Mouse (Mus musculus): Measurements from ENCODE around the gene Tmem125. TPM values are rescaled to one million over a fixed set of nuclear protein-coding genes. Genes with fewer than 3 reads are reported as not detected.

The Tmem125 gene
- not detected for total RNA-seq (2023)

DNA sequence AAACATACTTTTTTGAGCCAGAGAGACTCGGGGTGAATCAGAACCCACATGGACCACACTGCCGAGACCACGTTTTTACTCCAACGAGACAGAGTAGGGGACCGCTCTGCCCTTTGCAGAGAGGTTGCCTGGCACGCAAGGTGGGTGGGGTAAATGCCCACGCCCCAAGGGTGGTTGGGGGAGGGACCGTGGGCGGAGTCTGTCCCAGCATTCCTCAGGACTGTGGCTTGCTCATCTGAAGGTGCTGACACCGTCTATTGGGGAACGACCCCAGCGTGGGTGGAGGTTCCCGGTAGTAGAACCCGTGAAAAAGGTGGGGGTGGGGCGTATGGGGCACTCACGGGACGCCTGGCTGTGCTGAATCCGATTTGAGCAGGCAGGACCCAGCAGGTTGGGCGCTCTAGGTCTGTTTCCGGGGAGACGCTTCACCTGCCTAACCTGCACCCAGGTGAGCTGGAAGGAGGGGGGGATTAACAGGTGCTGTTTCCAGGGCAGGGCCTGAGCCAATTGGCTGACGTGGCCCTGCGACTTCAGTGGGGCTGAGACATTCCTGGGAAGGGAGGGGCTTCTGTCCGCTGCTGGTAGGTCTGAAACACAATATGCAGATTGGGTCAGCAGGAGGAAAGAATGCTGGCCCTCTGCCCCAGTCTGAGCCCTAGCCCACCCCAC is at the start of gene Tmem125:
Gene Tmem125 (minus strand): TSS at position 453 of the 669 bp plus-strand sequence.

DNA sequence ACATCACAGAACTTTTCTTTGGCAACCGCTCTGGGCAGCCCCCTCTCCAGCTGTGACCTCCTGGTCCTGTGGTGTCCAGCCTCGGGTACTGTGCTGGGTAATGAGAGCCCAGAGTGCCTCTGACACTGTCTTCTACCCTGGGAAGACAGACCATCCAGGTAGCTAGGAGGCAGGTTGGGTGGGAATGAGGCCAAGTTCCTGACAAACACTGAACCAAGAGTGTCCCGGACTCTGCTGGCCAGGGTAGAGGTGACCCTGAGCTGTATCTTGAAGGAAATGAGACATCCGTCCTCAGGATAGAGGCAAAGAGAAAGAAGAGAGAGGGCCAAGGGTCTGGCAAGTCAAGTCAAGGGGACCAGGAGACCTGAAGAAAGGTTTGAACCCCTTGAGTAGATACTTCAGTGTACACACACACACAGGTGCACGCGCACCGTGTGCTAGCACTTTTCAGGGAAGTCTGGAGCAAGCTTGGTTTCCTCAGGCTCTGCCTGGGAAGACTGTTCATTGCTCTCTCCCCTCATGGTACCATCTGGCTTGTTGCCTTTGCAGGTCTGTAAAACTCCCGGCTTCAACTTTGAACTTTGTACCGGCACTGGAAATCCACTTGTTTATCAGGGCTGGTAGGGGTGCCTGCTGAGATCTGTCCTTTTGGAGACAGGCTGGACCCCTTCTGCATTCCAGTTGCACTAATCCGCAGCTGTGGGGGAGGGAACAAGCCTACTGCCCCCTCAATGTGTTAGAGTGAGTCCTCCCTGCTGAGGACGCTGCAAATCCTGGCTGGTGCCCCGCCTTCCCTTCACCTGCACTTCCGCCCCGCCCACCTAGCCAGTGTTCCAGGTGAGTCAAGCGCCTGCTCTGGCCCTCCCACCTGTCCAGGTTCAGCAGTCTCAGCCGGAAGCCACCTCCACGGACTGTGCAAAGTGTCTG is 17.2 kb downstream of the Tmem125 start, which contains the start of gene 2610528J11Rik:
Gene 2610528J11Rik (plus strand): TSS at position 592 of the 927 bp plus-strand sequence.

Other genes with a start within 250 kb of the Tmem125 start
- 10 to 100 TPM; 26.9 to 32.2 TPM for gene Szt2, start 134.8 kb downstream of the Tmem125 start, total RNA-seq (2023)
- gene Med8, start 134.7 kb downstream of the Tmem125 start, total RNA-seq (2023) = 10 to 100 TPM; 71.0 to 76.3 TPM
- 100 to 1,000 TPM in 1 of 2 experiments, 10 to 100 TPM in 1; 95.8 to 104 TPM for gene Elovl1, start 116.0 kb downstream of the Tmem125 start, total RNA-seq (2023)
- gene Cdc20, start 106.7 kb downstream of the Tmem125 start, total RNA-seq (2023) = 1 to 10 TPM; 1.5 to 2.9 TPM
- gene Mpl, start 86.5 kb downstream of the Tmem125 start, total RNA-seq (2023) = not detected
- 1 to 10 TPM in 1 of 2 experiments, under 1 TPM in 1; 0.45 to 1.5 TPM for gene Tie1, start 54.0 kb downstream of the Tmem125 start, total RNA-seq (2023)
- not detected for gene 2610528J11Rik, start 17.0 kb downstream of the Tmem125 start, total RNA-seq (2023)
- gene Cfap57, start 76.7 kb upstream of the Tmem125 start, total RNA-seq (2023) = not detected
- gene Ebna1bp2, start 76.8 kb upstream of the Tmem125 start, total RNA-seq (2023) = 10 to 100 TPM; 37.4 to 38.0 TPM
- gene Olfr62, start 114.9 kb upstream of the Tmem125 start, total RNA-seq (2023) = not detected
- not detected for gene Olfr1342, start 148.7 kb upstream of the Tmem125 start, total RNA-seq (2023)
- gene Olfr1341, start 159.5 kb upstream of the Tmem125 start, total RNA-seq (2023) = not detected
- gene Olfr1340, start 176.1 kb upstream of the Tmem125 start, total RNA-seq (2023) = not detected
- not detected for gene Olfr1339, start 188.1 kb upstream of the Tmem125 start, total RNA-seq (2023)
- not detected for gene Olfr1338, start 214.7 kb upstream of the Tmem125 start, total RNA-seq (2023)
- not detected for gene Olfr1337, start 238.5 kb upstream of the Tmem125 start, total RNA-seq (2023)